Mouse (Mus musculus) cerebellum, adult 2 months (tissue): ENCODE measurements around the gene Eci2. TPM values are rescaled to one million over a fixed set of nuclear protein-coding genes. Genes with fewer than 3 reads are reported as not detected.
"Not testable (repeated sequence)": the region's sequence is repeated elsewhere in the genome, so short reads cannot be mapped to it uniquely, and the experiment has no call there.

Experiments used
- DNase-seq, 2 experiments: peaks; one replicate each; pipeline ENCODE4 v3.0.0; 2021
- H3K27ac ChIP-seq: fragments of 200-500 bp; 2 replicates; pipeline ENCODE4 v1.5.1; 2012; ENCODE audit warnings: low read length, control low read depth, inconsistent platforms; ENCODE audit not compliant: insufficient read depth
- H3K27me3 ChIP-seq: fragments of 200-500 bp; 2 replicates; pipeline ENCODE4 v1.6.1; 2012; ENCODE audit warnings: inconsistent platforms, mild to moderate bottlenecking, low read length, moderate library complexity; ENCODE audit not compliant: control insufficient read depth, insufficient read depth
- H3K4me1 ChIP-seq: fragments of 200-500 bp; 2 replicates; pipeline ENCODE4 v1.6.1; 2011; ENCODE audit warnings: low read length; ENCODE audit not compliant: control insufficient read depth, insufficient read depth
- H3K4me3 ChIP-seq: fragments of 200-500 bp; replicated peaks from 2 replicates; pipeline ENCODE3; 2011; ENCODE audit warnings: mild to moderate bottlenecking, low read depth, low read length, control low read depth; ENCODE audit not compliant: insufficient read depth
- CTCF ChIP-seq: fragments of 200-500 bp; IDR thresholded peaks from 2 replicates; pipeline ENCODE4 v1.5.1; 2011; ENCODE audit warnings: low read depth, mild to moderate bottlenecking, control low read depth, low read length, moderate library complexity, borderline replicate concordance; ENCODE audit not compliant: insufficient read depth
- POLR2A ChIP-seq: fragments of 200-500 bp; IDR thresholded peaks from 2 replicates; pipeline ENCODE4 v1.6.1; 2011; ENCODE audit warnings: low read length, control low read depth, borderline replicate concordance; ENCODE audit not compliant: insufficient read depth
- WGBS: fragments of 180-500 bp; shearing (Covaris S2); methylation state at CpG from one replicate; pipeline ENCODE4 v1.1.7; 2018; 5-methylcytosine and 5-hydroxymethylcytosine counted together
- polyA plus RNA-seq: library from polyadenylated mRNA; depleted of rRNA; stranded (reverse); fragments of >200 nt; gene quantifications from 2 replicates; pipeline ENCODE4 v1.2.3, GENCODE M21; 2012

Eci2 gene
- polyA plus RNA-seq, 1 experiment = 60.5 TPM

DNA sequence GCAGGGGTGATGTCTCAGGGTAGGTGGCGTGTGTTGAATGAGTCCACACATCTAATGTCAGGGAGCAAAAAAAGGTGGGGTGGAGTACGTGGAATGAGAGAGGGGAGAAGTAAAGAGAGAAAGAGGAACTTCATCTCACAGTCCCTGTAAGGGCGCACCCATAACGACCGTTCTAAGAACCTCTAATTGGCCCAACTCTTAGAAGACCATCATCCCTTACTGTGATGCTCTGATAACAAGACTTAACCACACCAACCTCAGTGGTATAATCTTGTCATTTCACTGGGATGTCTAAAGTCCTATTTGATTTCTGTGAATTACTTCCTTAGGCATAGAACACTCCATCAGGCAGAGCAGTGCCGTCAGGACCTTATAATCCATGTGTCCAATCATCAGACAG, 9.5 kb downstream of the Eci2 start:
- DNase-seq = no peak
- H3K4me1 ChIP-seq = no peaks in the 10 kb centered on the region
- H3K27ac ChIP-seq = no peak overlapping the region
- WGBS = 89% methylated on average over 6 of the region's 6 CpGs
- no peaks in the 10 kb centered on the region for H3K27me3 ChIP-seq
- no peak for TF ChIP-seq CTCF
- TF ChIP-seq POLR2A = no peak
- no peak overlapping the region for H3K4me3 ChIP-seq

DNA sequence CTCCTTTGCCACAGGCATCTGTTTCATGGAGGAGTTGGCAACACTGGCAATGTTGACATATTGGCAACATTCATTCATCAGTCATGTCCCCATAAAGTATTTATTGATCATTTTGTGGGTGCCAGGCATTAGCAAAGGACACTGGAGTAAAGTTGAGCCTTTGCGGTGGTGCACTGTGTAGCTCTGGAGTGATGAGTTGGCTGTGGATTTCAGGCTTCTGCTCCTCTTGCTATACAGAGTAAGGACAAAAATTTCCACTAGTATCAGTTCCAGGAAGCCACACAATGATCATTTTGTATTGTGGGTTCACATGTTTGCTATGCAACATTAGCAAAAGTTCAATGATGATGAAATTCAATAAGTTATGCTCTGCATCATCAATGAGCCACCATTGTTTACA, 10.8 kb downstream of the Eci2 start:
- WGBS = 100% methylated on average over 1 of the region's 1 CpGs
- DNase-seq = no peak
- TF ChIP-seq POLR2A = no peak
- no peak for TF ChIP-seq CTCF
- H3K4me1 ChIP-seq = no peaks in the 10 kb centered on the region
- H3K27ac ChIP-seq = no peak overlapping the region
- H3K4me3 ChIP-seq = no peak overlapping the region
- H3K27me3 ChIP-seq = no peaks in the 10 kb centered on the region

DNA sequence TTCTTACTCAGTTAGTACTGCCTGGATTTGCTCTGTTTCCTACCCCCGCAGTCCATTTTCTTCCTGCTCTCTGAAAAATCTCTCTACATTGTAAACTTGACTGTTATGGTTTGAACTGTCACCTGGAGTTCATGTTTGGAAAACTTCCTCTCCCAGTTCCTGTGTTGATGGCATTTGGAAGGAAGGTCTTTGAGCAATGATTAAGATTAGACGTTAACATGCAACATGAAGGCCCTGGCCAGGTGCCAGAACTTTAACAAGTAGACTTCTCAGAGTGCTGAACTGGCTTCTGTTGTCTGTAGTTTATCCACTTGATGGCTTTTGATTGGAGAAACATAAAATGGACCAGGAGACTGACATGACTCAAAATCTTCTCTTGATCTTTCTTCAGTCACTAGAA, 31.0 kb downstream of the Eci2 start:
- no peaks in the 10 kb centered on the region for H3K4me1 ChIP-seq
- no peak overlapping the region for H3K27ac ChIP-seq
- WGBS = 70% methylated on average over 2 of the region's 2 CpGs
- H3K4me3 ChIP-seq = no peak overlapping the region
- TF ChIP-seq POLR2A (no peak), CTCF (no peak)
- no peaks in the 10 kb centered on the region for H3K27me3 ChIP-seq
- DNase-seq = no peak

DNA sequence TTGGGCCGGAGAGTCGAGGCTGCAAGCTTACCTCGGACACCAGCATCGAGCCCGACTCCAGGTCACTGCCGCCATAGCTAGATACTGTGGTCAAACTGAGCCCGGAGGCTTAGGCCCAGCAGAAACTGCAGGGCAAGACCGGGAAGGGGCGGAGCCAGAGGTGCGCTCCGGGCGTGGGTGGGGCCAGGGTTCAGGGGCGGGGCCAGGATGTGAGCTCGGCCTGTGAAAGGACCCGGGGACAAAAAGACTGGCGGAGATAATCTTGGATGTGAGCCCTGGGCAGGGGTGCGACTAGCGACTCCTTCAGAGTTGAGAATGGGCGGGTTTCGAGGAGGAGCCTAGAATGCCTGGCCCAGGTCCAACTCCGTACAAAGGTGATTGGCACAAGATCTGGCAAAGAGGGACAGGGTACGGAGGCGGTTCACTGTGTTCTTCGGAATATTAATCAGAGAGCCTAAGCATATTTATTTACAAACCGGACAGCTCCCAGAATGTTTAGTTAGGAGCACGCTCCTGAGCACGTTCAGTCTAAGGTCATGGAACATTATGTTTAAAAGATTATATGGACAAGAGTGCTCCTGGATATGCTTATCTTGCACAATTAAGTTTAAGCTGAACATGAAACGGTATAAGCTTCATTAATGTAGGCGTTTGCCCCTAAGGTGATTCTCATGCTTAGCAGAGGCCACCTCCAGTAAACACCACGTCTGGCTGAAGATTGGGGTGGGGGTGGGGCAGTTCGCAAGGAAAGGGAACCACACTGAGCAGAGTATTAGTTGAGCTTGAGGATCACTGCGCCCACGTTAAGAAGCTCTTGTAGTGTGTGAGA, 32.7 kb downstream of the Eci2 start:
- under 1% methylated on average over 33 of the region's 33 CpGs for WGBS
- H3K27me3 ChIP-seq = no peaks in the 10 kb centered on the region
- peak overlapping the region; percentile 54 for H3K27ac ChIP-seq
- no peaks in the 10 kb centered on the region for H3K4me1 ChIP-seq
- peak overlapping the region; percentile 55 for H3K4me3 ChIP-seq
- DNase-seq = peak; percentile 91
- TF ChIP-seq POLR2A = peak; percentile 56; the same call in 1 of the 2 replicates
- no peak for TF ChIP-seq CTCF

DNA sequence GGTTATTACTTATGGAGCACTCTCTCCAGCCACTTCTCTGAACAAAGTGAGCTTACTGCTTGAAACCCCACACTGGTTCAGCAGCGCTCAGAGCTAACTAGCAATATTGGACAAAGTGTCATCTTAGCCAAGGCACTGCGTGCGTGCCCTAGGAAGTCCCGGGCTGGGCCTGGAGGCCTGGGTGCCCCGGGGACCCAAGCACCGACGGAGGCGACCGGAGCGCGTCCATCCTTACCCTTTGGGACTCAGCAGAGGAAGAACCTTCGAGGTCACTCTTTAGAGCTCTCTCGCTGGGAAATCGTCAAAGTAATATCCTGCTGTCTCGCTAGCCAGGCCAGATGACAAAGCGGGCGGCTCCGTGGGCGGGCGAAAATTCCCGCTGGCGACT, 33.3 kb downstream of the Eci2 start:
- H3K27me3 ChIP-seq = no peaks in the 10 kb centered on the region
- H3K4me3 ChIP-seq = peak overlapping the region; percentile 55
- TF ChIP-seq POLR2A (no peak), CTCF (no peak)
- 2% methylated on average over 22 of the region's 22 CpGs for WGBS
- no peaks in the 10 kb centered on the region for H3K4me1 ChIP-seq
- H3K27ac ChIP-seq = peak overlapping the region; percentile 54
- DNase-seq = no peak

DNA sequence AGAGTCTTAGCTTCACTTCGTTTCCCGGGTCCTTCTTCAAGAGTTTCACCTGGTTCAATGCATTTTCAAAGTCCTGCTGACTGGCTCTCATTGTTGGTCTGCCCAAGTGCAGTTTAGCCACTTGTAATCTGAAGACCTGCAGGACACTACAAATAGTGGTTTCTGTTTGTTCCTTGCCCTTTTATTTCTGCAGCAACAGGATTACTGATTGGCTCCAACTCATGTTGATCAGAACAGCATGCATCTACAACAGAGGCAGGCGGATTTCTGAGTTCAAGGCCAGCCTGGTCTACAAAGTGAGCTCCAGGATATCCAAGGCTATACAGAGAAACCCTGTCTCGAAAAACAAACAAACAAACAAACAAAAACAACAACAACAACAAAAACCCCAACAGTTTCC, 33.8 kb downstream of the Eci2 start:
- WGBS = 73% methylated on average over 4 of the region's 4 CpGs
- Histone ChIP-seq H3K4me3 (no peak overlapping the region), H3K27ac (no peak overlapping the region), H3K4me1 (no peaks in the 10 kb centered on the region), H3K27me3 (no peaks in the 10 kb centered on the region)
- DNase-seq = peak in 1 of 2 experiments; percentile 6
- no peak for TF ChIP-seq CTCF
- no peak for TF ChIP-seq POLR2A

DNA sequence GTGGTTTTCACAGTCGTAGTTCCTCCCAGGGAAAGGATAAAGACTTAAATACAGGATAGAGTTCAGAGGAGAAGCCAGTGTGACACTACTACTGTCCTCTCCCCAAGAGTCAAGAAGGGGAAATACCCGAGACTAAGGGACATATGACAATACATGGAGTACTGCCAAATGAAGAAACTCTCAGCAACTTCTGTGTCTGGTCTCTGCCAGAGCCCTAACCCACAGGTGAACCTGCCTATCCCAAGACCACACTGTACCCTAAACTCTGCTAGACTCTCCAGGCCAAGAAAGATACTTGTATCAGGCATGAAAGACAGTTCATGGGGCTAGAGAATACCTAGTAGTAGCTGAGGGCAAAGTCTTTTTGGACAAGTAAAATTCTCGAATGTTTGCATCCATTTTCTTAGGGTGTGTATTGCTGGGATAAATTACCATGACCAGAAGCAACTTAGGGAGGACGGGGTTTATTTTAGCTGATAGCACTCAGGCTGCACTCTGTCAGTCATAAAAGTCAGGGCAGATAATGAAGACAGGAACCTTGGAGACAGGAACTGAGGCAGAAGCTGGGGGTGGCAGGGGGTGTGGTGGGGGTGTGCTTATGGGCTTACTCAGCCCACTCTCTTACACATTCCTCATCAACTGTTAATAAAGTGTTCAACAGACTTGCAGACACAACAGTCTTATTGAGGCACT, 35.2 kb downstream of the Eci2 start:
- 63% methylated on average over 4 of the region's 4 CpGs for WGBS
- no peak for TF ChIP-seq CTCF
- H3K4me1 ChIP-seq = no peaks in the 10 kb centered on the region
- no peak for DNase-seq
- no peak overlapping the region for H3K27ac ChIP-seq
- no peaks in the 10 kb centered on the region for H3K27me3 ChIP-seq
- H3K4me3 ChIP-seq = no peak overlapping the region

DNA sequence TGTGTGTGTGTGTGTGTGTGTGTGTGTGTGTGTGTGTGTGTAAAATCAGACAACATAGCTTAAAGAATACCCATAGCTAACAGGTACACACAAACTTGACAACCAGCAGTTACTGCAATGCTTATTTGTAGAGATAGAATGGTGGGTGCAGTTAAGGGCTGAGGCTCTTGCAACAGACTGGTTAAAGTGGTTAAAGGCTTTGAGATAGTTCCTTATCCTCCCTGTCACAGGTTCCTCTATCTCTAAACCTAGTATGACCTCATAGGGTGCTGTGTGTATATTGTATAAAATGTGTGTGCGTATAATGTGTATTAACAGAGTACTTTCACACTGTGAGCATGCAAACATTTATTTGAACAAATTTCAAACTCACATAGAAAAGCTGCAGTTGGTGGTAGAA, 43.4 kb downstream of the Eci2 start:
- DNase-seq, H3K4me1 ChIP-seq: not testable (repeated sequence)
- 100% methylated on average over 1 of the region's 1 CpGs for WGBS

DNA sequence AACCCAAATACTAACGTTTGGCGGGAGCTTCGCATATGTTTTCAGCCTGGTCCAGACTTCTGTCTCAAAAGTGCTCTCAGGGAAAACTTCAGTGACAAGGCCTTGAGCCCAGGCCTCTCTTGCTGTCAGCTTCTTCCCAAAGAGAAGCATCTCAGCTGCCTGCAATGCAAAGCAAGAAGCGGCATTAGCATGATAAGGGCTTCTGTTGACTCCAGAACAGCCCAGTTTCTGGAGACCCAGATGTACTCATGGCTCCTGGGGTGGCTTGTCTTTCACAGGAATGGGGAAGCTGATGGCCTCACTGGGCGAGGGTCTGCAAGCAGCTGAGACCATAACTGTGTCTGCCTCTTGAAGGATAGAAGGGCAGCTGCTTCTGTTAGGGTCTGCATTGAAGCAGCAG, 48.3 kb downstream of the Eci2 start:
- WGBS = 76% methylated on average over 5 of the region's 5 CpGs
- H3K27ac ChIP-seq, H3K4me3 ChIP-seq, DNase-seq, H3K4me1 ChIP-seq, H3K27me3 ChIP-seq: not testable (repeated sequence)

More for the DNA sequence above, 43.4 kb downstream of the Eci2 start:
- not testable (repeated sequence) for H3K27ac ChIP-seq, H3K4me3 ChIP-seq, H3K27me3 ChIP-seq
